Mouse (Mus musculus): Measurements from ENCODE around the gene Ccdc36. TPM values are rescaled to one million over a fixed set of nuclear protein-coding genes. Genes with fewer than 3 reads are reported as not detected.

Gene Ccdc36
- polyA plus RNA-seq, 1 experiment from 2014 or later = 0.45 TPM

DNA sequence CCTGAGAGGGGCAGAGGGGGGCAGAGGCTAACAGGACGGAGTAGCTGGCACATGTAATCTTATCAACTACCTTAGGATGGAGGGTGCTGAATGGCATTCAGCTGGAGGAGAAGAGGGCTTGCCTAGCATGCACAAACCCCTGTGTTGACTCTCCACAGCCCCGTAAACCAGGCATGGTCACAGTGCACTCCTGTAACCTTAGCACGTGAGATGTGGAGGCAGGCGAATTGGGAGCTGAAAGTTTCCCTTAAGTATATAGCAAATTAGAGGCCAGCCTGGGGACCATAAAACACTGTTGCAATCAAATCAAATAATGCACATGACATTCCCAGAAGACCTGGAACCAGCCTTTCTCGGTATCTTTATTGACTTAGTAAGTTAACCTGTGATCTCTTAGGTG lies 49.5 kb downstream of the Ccdc36 start:
- no peak overlapping the region for H3K4me3 ChIP-seq (ENCODE audit: low read length)

DNA sequence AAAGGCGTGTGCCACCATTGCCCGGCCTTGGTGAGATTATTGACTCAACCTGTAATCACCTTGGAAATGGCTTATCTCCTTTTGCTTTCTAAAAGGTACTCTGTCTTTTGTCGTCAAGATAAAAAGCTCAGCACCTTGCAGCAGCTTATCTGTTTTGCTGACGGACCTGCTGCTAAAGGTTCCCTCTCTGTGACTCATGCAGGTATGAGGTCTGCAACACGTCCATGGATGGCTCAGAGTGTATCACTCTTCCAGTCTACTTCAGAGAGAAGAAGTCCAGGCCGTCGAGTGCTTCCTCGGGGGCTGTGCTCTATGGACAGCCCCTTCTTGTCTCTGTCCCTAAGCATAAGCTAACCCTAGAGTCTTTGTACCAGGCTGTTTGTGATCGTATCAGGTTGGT lies 50.0 kb downstream of the Ccdc36 start:
- Histone ChIP-seq H3K4me2 (ENCODE audit: low read depth, low read length) (no peak overlapping the region), H3K9me3 (replicated peaks; ENCODE audit: control insufficient read depth, low read length) (no peaks in the 10 kb centered on the region), H3K36me3 (ENCODE audit: control insufficient read depth, insufficient read depth) (peaks cover 75% of the 10 kb centered on the region), H3K9ac (ENCODE audit: low read length) (no peak overlapping the region), H3K27me3 (ENCODE audit: control insufficient read depth, insufficient read depth, low read length) (no peaks in the 10 kb centered on the region), H3K4me3 (ENCODE audit: low read length) (no peak overlapping the region), H3K4me1 (ENCODE audit: control insufficient read depth, insufficient read depth, low read length) (peaks cover 6% of the 10 kb centered on the region; the same call in 1 of the 2 replicates), H3K27ac (ENCODE audit: low read length) (0 out of 2 replicates have a peak overlapping the region, but pooled peaks have one; percentile 10)
- ATAC-seq (replicated peaks; ENCODE audit: extremely low read depth, insufficient read depth, low FRiP score) = no peak
- 43% methylated on average over 9 of the region's 9 CpGs for WGBS

More for the DNA sequence above, 49.5 kb downstream of the Ccdc36 start:
- no peak overlapping the region for H3K4me2 ChIP-seq (ENCODE audit: low read depth, low read length)
- H3K36me3 ChIP-seq (ENCODE audit: control insufficient read depth, insufficient read depth) = peaks cover 74% of the 10 kb centered on the region
- H3K27ac ChIP-seq (ENCODE audit: low read length) = 0 out of 2 replicates have a peak overlapping the region, but pooled peaks have one; percentile 10
- H3K4me1 ChIP-seq (ENCODE audit: control insufficient read depth, insufficient read depth, low read length) = peaks cover 6% of the 10 kb centered on the region; the same call in 1 of the 2 replicates
- H3K27me3 ChIP-seq (ENCODE audit: control insufficient read depth, insufficient read depth, low read length) = no peaks in the 10 kb centered on the region
- no peak for ATAC-seq (replicated peaks; ENCODE audit: extremely low read depth, insufficient read depth, low FRiP score)
- H3K9me3 ChIP-seq (replicated peaks; ENCODE audit: control insufficient read depth, low read length) = no peaks in the 10 kb centered on the region
- 63% methylated on average over 5 of the region's 5 CpGs for WGBS
- no peak overlapping the region for H3K9ac ChIP-seq (ENCODE audit: low read length)

Other genes starting within 250 kb of the Ccdc36 start
- gene Bsn, start 238.1 kb downstream of the Ccdc36 start, polyA plus RNA-seq (2015; fragmentation: Nextera tagmentation; extraction: Ambion mirVana) = 0.34 and 0.81 TPM in 2 replicates
- gene Dag1, start 164.5 kb downstream of the Ccdc36 start, polyA plus RNA-seq (2015; fragmentation: Nextera tagmentation; extraction: Ambion mirVana) = 136 and 145 TPM in 2 replicates
- 23.7 and 26.9 TPM in 2 replicates for gene Nicn1, start 138.1 kb downstream of the Ccdc36 start, polyA plus RNA-seq (2015; fragmentation: Nextera tagmentation; extraction: Ambion mirVana)
- gene Amt, start 131.6 kb downstream of the Ccdc36 start, polyA plus RNA-seq (2015; fragmentation: Nextera tagmentation; extraction: Ambion mirVana) = 8.1 and 8.7 TPM in 2 replicates
- gene Rhoa, start 122.4 kb downstream of the Ccdc36 start, polyA plus RNA-seq (2015; fragmentation: Nextera tagmentation; extraction: Ambion mirVana) = 372 and 444 TPM in 2 replicates
- 32.5 and 34.2 TPM in 2 replicates for gene Tcta, start 122.3 kb downstream of the Ccdc36 start, polyA plus RNA-seq (2015; fragmentation: Nextera tagmentation; extraction: Ambion mirVana)
- 647 and 680 TPM in 2 replicates for gene Gpx1, start 89.6 kb downstream of the Ccdc36 start, polyA plus RNA-seq (2015; fragmentation: Nextera tagmentation; extraction: Ambion mirVana)
- 83.6 and 84.2 TPM in 2 replicates for gene Usp4, start 80.6 kb downstream of the Ccdc36 start, polyA plus RNA-seq (2015; fragmentation: Nextera tagmentation; extraction: Ambion mirVana)
- gene 1700102P08Rik, start 35.7 kb downstream of the Ccdc36 start, polyA plus RNA-seq (2015; fragmentation: Nextera tagmentation; extraction: Ambion mirVana) = 0.14 and 0.42 TPM in 2 replicates
- not detected in 2 replicates for gene BC048562, start 8.0 kb upstream of the Ccdc36 start, polyA plus RNA-seq (2015; fragmentation: Nextera tagmentation; extraction: Ambion mirVana)
- gene Ccdc71, start 32.0 kb upstream of the Ccdc36 start, polyA plus RNA-seq (2015; fragmentation: Nextera tagmentation; extraction: Ambion mirVana) = 39.8 and 44.3 TPM in 2 replicates
- gene Klhdc8b, start 33.1 kb upstream of the Ccdc36 start, polyA plus RNA-seq (2015; fragmentation: Nextera tagmentation; extraction: Ambion mirVana) = 103 and 110 TPM in 2 replicates
- gene Lamb2, start 51.3 kb upstream of the Ccdc36 start, polyA plus RNA-seq (2015; fragmentation: Nextera tagmentation; extraction: Ambion mirVana) = 67.1 and 77.7 TPM in 2 replicates
- gene Usp19, start 62.1 kb upstream of the Ccdc36 start, polyA plus RNA-seq (2015; fragmentation: Nextera tagmentation; extraction: Ambion mirVana) = 60.1 and 63.5 TPM in 2 replicates
- 70.4 and 83.2 TPM in 2 replicates for gene Qars, start 79.2 kb upstream of the Ccdc36 start, polyA plus RNA-seq (2015; fragmentation: Nextera tagmentation; extraction: Ambion mirVana)
- 82.2 and 82.5 TPM in 2 replicates for gene Qrich1, start 88.3 kb upstream of the Ccdc36 start, polyA plus RNA-seq (2015; fragmentation: Nextera tagmentation; extraction: Ambion mirVana)
- gene Impdh2, start 131.8 kb upstream of the Ccdc36 start, polyA plus RNA-seq (2015; fragmentation: Nextera tagmentation; extraction: Ambion mirVana) = 91.7 and 91.8 TPM in 2 replicates
- gene Ndufaf3, start 138.9 kb upstream of the Ccdc36 start, polyA plus RNA-seq (2015; fragmentation: Nextera tagmentation; extraction: Ambion mirVana) = 63.7 and 65.9 TPM in 2 replicates
- gene Dalrd3, start 141.4 kb upstream of the Ccdc36 start, polyA plus RNA-seq (2015; fragmentation: Nextera tagmentation; extraction: Ambion mirVana) = 83.3 and 83.6 TPM in 2 replicates
- 48.3 and 61.0 TPM in 2 replicates for gene Wdr6, start 150.3 kb upstream of the Ccdc36 start, polyA plus RNA-seq (2015; fragmentation: Nextera tagmentation; extraction: Ambion mirVana)
- gene P4htm, start 169.2 kb upstream of the Ccdc36 start, polyA plus RNA-seq (2015; fragmentation: Nextera tagmentation; extraction: Ambion mirVana) = 20.1 and 22.0 TPM in 2 replicates
- gene Arih2, start 220.9 kb upstream of the Ccdc36 start, polyA plus RNA-seq (2015; fragmentation: Nextera tagmentation; extraction: Ambion mirVana) = 45.6 and 46.9 TPM in 2 replicates
- gene Slc25a20, start 233.6 kb upstream of the Ccdc36 start, polyA plus RNA-seq (2015; fragmentation: Nextera tagmentation; extraction: Ambion mirVana) = 88.0 and 91.4 TPM in 2 replicates